Mouse (Mus musculus): ENCODE results near the gene Ctf2. TPM values are rescaled to one million over a fixed set of nuclear protein-coding genes. Genes with fewer than 3 reads are reported as not detected.

Gene Ctf2
- total and polyA plus RNA-seq, 2 experiments from 2014 or later = not detected

DNA sequence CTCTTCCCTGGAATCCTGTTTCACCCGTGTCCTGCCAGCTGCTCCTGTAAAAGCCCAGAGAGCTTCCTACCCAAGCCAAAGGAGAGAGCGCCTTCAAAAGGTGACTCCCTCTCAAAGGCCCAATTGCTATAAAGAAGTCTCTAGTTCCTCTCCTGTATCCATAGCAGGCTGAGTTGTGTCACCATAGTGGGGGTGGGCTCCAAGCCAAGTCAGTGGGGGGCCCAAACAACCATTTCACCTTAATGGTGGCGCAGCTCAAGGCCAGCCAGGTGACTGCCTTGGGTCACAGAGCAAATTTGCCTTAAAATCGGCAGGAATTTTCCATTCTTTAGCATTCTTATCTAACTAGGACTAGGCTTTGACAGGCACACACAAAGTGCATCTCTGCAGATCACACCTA, 17.1 kb downstream of the Ctf2 start:
- H3K4me1 ChIP-seq (ENCODE audit: insufficient read depth, low read length) = peaks cover 7% of the 10 kb centered on the region; the same call in 1 of the 2 replicates
- ATAC-seq (ENCODE audit: low FRiP score) = no peak
- H3K36me3 ChIP-seq (ENCODE audit: insufficient read depth, low read length) = no peaks in the 10 kb centered on the region
- no peak for DNase-seq (ENCODE audit: low spot score)
- H3K4me2 ChIP-seq (ENCODE audit: low read depth, low read length, poor library complexity, severe bottlenecking) = no peak overlapping the region
- H3K27me3 ChIP-seq (ENCODE audit: insufficient read depth, low read length) = no peaks in the 10 kb centered on the region
- H3K27ac ChIP-seq (ENCODE audit: low read depth, low read length) = no peak overlapping the region
- no peaks in the 10 kb centered on the region for H3K9me3 ChIP-seq (ENCODE audit: low read length)
- no peak for TF ChIP-seq CTCF (IDR thresholded peaks at IDR 0.05)
- H3K4me3 ChIP-seq (ENCODE audit: low read depth, low read length) = no peak overlapping the region
- H3K9ac ChIP-seq (replicated peaks; ENCODE audit: low read length, poor library complexity, severe bottlenecking) = no peak overlapping the region
- WGBS = 84% methylated on average over 4 of the region's 4 CpGs

DNA sequence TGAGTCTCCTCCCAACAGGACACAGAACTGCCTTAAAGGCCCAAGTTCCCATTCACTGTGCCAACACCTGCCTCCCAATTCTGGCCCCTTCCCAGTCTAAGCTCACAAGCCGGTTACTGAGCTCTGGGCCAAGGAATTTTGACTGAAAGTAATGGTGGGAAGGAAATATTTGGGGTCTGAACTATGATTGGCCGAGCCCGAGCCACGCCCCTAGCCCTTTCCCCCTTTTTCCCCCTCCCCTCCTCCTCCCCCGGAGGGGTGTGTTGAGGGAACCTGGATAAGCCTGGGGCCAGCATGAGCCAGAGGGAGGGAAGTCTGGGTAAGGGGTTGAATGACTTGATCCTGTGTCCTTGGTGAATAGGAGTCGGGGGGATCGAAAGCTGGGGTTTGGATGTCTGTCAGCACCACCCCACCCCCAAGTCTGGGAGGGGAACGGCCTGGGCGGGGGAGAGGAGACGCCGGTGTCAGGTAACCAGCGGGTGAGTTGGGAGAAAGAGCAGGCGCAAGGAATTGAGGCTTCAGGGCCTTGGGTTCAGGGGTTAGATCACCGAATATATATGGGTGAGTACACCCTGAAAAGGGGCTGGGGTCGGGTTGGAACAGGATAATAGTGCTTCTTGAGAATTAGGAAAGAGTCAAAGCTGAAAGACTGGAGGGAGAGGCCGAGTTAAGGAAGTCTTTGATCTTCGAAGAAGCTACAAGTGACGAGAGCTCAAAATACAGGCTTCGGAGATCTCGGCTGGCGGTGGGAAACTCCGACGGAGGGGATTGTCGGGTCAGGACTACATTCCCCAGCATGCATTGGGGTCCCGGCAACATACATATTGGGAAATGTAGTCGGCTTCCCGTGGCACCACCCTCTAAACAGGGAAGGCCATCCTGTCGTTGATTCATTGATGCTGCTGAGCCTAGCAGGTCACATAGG, 19.2 kb downstream of the Ctf2 start, which contains the start of gene Ctf1:
TSS of gene Ctf1 (plus strand) at position 276 of the 925 bp plus-strand sequence.
- H3K27me3 ChIP-seq (ENCODE audit: insufficient read depth, low read length) = no peaks in the 10 kb centered on the region
- no peak for TF ChIP-seq CTCF (IDR thresholded peaks at IDR 0.05)
- no peaks in the 10 kb centered on the region for H3K36me3 ChIP-seq (ENCODE audit: insufficient read depth, low read length)
- ATAC-seq (ENCODE audit: low FRiP score) = peak; percentile 53; the same call in 1 of the 2 replicates
- peak; percentile 88 for DNase-seq (ENCODE audit: low spot score)
- H3K4me1 ChIP-seq (ENCODE audit: insufficient read depth, low read length) = peaks cover 9% of the 10 kb centered on the region; the same call in 1 of the 2 replicates
- peak within 1 kb of the TSS; percentile 49 for H3K4me2 ChIP-seq (ENCODE audit: low read depth, low read length, poor library complexity, severe bottlenecking)
- peak within 1 kb of the TSS; percentile 47 for H3K27ac ChIP-seq (ENCODE audit: low read depth, low read length)
- H3K9ac ChIP-seq (replicated peaks; ENCODE audit: low read length, poor library complexity, severe bottlenecking) = no peak within 1 kb of the TSS
- WGBS = 3% methylated on average over 28 of the region's 28 CpGs
- no peaks in the 10 kb centered on the region for H3K9me3 ChIP-seq (ENCODE audit: low read length)
- peak within 1 kb of the TSS; percentile 30 for H3K4me3 ChIP-seq (ENCODE audit: low read depth, low read length)

DNA sequence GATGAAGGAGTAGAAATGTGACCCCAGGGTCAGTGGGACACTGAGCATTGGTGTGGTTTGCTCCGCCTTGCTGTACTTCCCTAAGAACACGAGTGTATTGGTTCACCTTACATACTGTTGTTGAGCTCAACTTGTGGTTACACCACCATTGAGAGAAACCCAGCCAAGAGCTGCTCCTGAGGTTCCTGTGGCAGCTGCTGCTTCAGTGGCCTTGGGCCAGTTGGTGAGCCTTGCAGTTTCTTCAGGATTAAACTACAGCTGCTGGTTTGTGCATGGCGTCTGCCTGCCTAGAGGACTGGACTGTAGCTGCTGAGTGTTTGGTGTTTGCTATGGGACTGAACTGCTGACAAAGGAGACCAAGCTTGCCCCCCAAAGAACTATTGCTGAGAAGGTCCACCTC, 20.5 kb downstream of the Ctf2 start:
- Histone ChIP-seq H3K4me3 (ENCODE audit: low read depth, low read length) (no peak overlapping the region), H3K9ac (replicated peaks; ENCODE audit: low read length, poor library complexity, severe bottlenecking) (no peak overlapping the region), H3K9me3 (ENCODE audit: low read length) (no peaks in the 10 kb centered on the region), H3K4me1 (ENCODE audit: insufficient read depth, low read length) (peaks cover 14% of the 10 kb centered on the region; the same call in 1 of the 2 replicates), H3K4me2 (ENCODE audit: low read depth, low read length, poor library complexity, severe bottlenecking) (no peak overlapping the region), H3K36me3 (ENCODE audit: insufficient read depth, low read length) (0 out of 2 replicates have a peak, but pooled peaks cover under 1% of the 10 kb centered on the region), H3K27ac (ENCODE audit: low read depth, low read length) (no peak overlapping the region), H3K27me3 (ENCODE audit: insufficient read depth, low read length) (no peaks in the 10 kb centered on the region)
- DNase-seq (ENCODE audit: low spot score) = no peak
- TF ChIP-seq CTCF (IDR thresholded peaks at IDR 0.05) = no peak
- ATAC-seq (ENCODE audit: low FRiP score) = no peak
- WGBS = 74% methylated on average over 3 of the region's 3 CpGs

DNA sequence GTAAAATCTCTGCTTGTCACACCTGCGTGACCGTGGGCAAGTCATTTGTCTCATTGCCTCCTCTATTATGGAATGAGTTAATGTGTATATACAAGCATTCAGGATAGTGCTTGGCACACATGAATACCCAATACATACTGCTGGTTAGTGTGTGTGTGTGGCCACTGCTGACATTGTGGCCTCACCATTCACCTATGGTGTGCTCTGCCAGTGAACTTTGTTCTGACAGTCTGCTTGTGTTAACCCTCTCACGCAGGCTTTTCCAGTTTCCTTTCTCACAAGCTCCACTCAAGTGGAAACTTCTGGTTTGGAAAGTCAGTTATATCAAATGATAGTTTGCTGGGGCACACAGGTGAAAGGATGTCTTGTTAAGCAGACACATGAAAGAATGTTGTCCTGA, 20.9 kb downstream of the Ctf2 start:
- DNase-seq (ENCODE audit: low spot score) (no peak), ATAC-seq (ENCODE audit: low FRiP score) (no peak)
- TF ChIP-seq CTCF (IDR thresholded peaks at IDR 0.05) = no peak
- Histone ChIP-seq H3K9ac (replicated peaks; ENCODE audit: low read length, poor library complexity, severe bottlenecking) (no peak overlapping the region), H3K27ac (ENCODE audit: low read depth, low read length) (no peak overlapping the region), H3K4me1 (ENCODE audit: insufficient read depth, low read length) (peaks cover 14% of the 10 kb centered on the region; the same call in 1 of the 2 replicates), H3K9me3 (ENCODE audit: low read length) (no peaks in the 10 kb centered on the region), H3K4me3 (ENCODE audit: low read depth, low read length) (no peak overlapping the region), H3K4me2 (ENCODE audit: low read depth, low read length, poor library complexity, severe bottlenecking) (no peak overlapping the region), H3K27me3 (ENCODE audit: insufficient read depth, low read length) (no peaks in the 10 kb centered on the region), H3K36me3 (ENCODE audit: insufficient read depth, low read length) (0 out of 2 replicates have a peak, but pooled peaks cover 4% of the 10 kb centered on the region)
- WGBS = 94% methylated on average over 3 of the region's 3 CpGs

DNA sequence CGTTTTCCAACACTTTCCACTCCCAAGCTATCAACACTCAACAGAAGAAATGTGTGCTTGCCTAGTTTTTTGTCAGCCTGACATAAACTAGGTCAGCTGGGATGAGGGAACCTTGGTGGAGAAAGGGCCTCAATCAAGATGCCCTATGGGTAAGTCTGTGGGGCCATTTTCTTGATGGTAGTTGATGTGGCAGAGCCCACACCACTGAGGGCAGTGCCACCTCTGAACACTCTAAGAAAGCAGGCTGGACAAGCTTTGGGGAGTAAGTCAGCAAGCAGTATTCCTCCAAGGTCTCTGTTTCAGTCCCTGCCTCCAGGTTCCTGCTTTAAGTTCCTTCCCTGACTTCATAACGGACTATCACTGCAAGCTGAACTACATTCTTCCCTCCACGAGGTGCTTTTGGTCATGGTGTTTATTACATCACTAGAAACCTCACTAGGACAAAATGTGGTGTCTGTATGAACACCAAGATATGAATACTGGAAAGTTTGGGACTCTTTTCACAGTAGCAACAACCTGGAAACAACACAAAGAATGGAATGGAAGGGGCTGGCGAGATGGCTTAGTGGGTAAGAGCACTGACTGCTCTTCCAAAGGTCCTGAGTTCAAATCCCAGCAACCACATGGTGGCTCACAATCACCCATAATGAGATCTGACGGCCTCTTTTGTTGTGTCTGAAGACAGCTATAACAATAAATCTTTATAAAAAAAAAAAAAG, 22.5 kb downstream of the Ctf2 start:
- no peaks in the 10 kb centered on the region for H3K9me3 ChIP-seq (ENCODE audit: low read length)
- TF ChIP-seq CTCF (IDR thresholded peaks at IDR 0.05) = no peak
- peak overlapping the region; percentile 88 for H3K4me3 ChIP-seq (ENCODE audit: low read depth, low read length)
- ATAC-seq (ENCODE audit: low FRiP score) = no peak
- peaks cover 14% of the 10 kb centered on the region; the same call in 1 of the 2 replicates for H3K4me1 ChIP-seq (ENCODE audit: insufficient read depth, low read length)
- H3K9ac ChIP-seq (replicated peaks; ENCODE audit: low read length, poor library complexity, severe bottlenecking) = 0 out of 2 replicates have a peak overlapping the region, but pooled peaks have one; percentile 95
- H3K27ac ChIP-seq (ENCODE audit: low read depth, low read length) = peak overlapping the region; percentile 43; the same call in 1 of the 2 replicates
- no peaks in the 10 kb centered on the region for H3K27me3 ChIP-seq (ENCODE audit: insufficient read depth, low read length)
- no peak for DNase-seq (ENCODE audit: low spot score)
- H3K4me2 ChIP-seq (ENCODE audit: low read depth, low read length, poor library complexity, severe bottlenecking) = peak overlapping the region; percentile 65
- peaks cover 16% of the 10 kb centered on the region; the same call in 1 of the 2 replicates for H3K36me3 ChIP-seq (ENCODE audit: insufficient read depth, low read length)
- WGBS = 77% methylated on average over 5 of the region's 5 CpGs

Measured in midbrain, postnatal 0 days (tissue).